Mouse (Mus musculus): ENCODE data around the gene Cped1. TPM values are rescaled to one million over a fixed set of nuclear protein-coding genes. Genes with fewer than 3 reads are reported as not detected.
A peak's percentile ranks its signal among the peaks of the same experiment; 100 is the strongest.

Gene Cped1
- polyA plus RNA-seq, 1 experiment, result 0.79 TPM

DNA sequence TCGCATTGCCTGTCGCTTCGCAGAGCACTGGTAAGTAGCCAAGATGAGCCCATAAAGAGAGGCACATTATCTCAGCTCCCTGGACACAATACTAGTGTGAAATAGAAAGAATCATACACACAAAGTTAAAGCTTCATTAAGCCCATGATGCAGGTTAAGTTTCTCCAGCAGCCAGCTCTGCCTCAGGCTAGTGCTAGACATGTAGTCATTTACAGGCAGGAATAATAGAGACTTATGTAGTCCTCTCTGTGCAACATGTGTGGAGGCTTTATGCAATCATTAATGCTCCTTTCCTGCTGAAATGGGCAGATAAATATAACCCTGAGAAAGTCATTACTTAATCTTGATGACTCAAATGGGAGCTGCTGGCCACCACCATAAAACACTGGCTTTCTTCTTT lies 216.2 kb downstream of the Cped1 start:
- H3ac ChIP-seq (ENCODE audit: control insufficient read depth, insufficient read length), result no peak overlapping the region
- TF ChIP-seq CEBPB (IDR thresholded peaks at IDR 0.05; ENCODE audit: insufficient read depth, poor library complexity, severe bottlenecking) (peak; percentile 51; the same call in 1 of the 2 replicates), MYOG (IDR thresholded peaks at IDR 0.05; ENCODE audit: control insufficient read depth in 1 of 3, insufficient read depth in 1 of 3, insufficient read length in 2 of 3, low read depth in 2 of 3) (no peak), SRF (IDR thresholded peaks at IDR 0.05; ENCODE audit: control insufficient read depth, insufficient read length, low read depth) (no peak)
- H3K36me3 ChIP-seq (ENCODE audit: control insufficient read depth, insufficient read depth), result no peaks in the 10 kb centered on the region
- H3K4me3 ChIP-seq, result no peak overlapping the region
- no peaks in the 10 kb centered on the region for H3K79me2 ChIP-seq (ENCODE audit: control insufficient read depth, insufficient read depth)
- peak overlapping the region; percentile 30 for H3K4me2 ChIP-seq (ENCODE audit: low read depth)
- no peaks in the 10 kb centered on the region for H3K27me3 ChIP-seq (ENCODE audit: control insufficient read depth, insufficient read depth, insufficient read length)

DNA sequence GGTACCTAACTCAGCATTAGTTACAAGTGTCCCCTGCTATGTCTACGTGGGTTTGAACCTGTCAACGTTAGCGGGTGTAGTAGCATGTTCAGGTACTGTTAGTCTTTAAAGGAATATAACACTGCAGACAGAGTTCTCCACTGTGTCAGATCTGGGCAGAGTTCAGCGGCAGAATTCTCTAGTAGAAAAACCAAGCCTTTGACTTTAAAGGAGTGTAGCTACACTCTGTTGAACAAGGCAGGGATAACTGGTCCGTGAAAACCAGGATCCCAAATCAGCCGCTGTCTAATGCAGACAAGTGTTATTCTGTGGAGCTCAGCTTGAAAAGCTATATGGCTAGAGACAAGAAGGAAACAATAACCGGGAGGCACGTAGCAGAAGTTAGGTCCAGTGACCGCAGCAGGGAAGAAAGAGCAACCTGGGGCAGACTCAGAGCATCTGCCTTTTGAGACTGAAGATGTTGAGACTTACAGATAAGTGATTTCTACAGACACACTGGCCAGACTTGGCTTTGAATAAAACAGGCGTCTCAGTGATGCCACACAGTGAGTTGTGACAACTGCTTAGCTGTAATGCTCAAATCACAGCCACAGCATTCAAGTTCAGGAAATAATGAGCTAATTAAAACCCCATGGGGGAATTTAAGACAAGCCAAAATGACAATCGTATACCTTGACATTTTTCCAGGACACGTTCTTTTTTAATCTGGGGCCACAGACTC lies 219.5 kb downstream of the Cped1 start:
- no peak overlapping the region for H3K4me2 ChIP-seq (ENCODE audit: low read depth)
- no peak for TF ChIP-seq USF1 (IDR thresholded peaks at IDR 0.05; ENCODE audit: low read depth)
- no peak for TF ChIP-seq REST (IDR thresholded peaks at IDR 0.05; ENCODE audit: insufficient read depth, insufficient read length)
- TF ChIP-seq POLR2A (IDR thresholded peaks at IDR 0.05; ENCODE audit: insufficient read length, low read depth), result no peak
- no peak for TF ChIP-seq POLR2AphosphoS2 (IDR thresholded peaks at IDR 0.05; ENCODE audit: insufficient read length, low read depth)
- no peak for TF ChIP-seq MAX (IDR thresholded peaks at IDR 0.05; ENCODE audit: low read depth)
- no peak for TF ChIP-seq TCF12 (IDR thresholded peaks at IDR 0.05; ENCODE audit: insufficient read depth, poor library complexity, severe bottlenecking)
- no peak for TF ChIP-seq CEBPB (IDR thresholded peaks at IDR 0.05; ENCODE audit: insufficient read depth, poor library complexity, severe bottlenecking)
- TF ChIP-seq TCF3 (IDR thresholded peaks at IDR 0.05; ENCODE audit: insufficient read length, low read depth), result no peak
- no peak for TF ChIP-seq E2F4 (IDR thresholded peaks at IDR 0.05; ENCODE audit: insufficient read depth)
- no peak for TF ChIP-seq MYOD1 (IDR thresholded peaks at IDR 0.05; ENCODE audit: control insufficient read depth in 1 of 3, insufficient read length in 2 of 3, low read depth in 2 of 3)
- no peak for TF ChIP-seq MYOG (IDR thresholded peaks at IDR 0.05; ENCODE audit: control insufficient read depth in 1 of 3, insufficient read depth in 1 of 3, insufficient read length in 2 of 3, low read depth in 2 of 3)
- TF ChIP-seq SRF (IDR thresholded peaks at IDR 0.05; ENCODE audit: control insufficient read depth, insufficient read length, low read depth), result no peak
- H3K79me2 ChIP-seq (ENCODE audit: control insufficient read depth, insufficient read depth), result no peaks in the 10 kb centered on the region
- no peaks in the 10 kb centered on the region for H3K27me3 ChIP-seq (ENCODE audit: control insufficient read depth, insufficient read depth, insufficient read length)
- no peak overlapping the region for H3K4me3 ChIP-seq
- no peak overlapping the region for H3ac ChIP-seq (ENCODE audit: control insufficient read depth, insufficient read length)
- H3K36me3 ChIP-seq (ENCODE audit: control insufficient read depth, insufficient read depth), result no peaks in the 10 kb centered on the region

DNA sequence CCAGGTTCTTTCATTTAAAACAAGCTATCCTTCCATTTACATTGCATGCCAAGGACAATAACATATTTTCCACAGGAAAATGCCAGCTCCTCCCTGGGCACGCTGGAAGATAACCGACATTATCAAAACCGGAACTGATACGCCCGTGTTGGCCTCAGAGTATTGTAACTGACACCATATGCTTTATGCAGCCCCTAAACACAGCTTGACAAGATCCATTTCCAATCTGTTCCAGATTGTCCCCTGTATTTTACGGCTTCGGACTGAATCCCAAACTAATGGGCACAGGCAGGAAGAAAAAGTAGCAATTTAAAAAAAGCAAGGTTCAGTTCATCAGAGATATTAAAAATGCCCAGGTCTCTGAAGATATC lies 220.0 kb downstream of the Cped1 start:
- no peaks in the 10 kb centered on the region for H3K27me3 ChIP-seq (ENCODE audit: control insufficient read depth, insufficient read depth, insufficient read length)
- no peak overlapping the region for H3ac ChIP-seq (ENCODE audit: control insufficient read depth, insufficient read length)
- H3K36me3 ChIP-seq (ENCODE audit: control insufficient read depth, insufficient read depth), result no peaks in the 10 kb centered on the region
- H3K4me3 ChIP-seq, result no peak overlapping the region
- no peaks in the 10 kb centered on the region for H3K79me2 ChIP-seq (ENCODE audit: control insufficient read depth, insufficient read depth)
- no peak overlapping the region for H3K4me2 ChIP-seq (ENCODE audit: low read depth)
- TF ChIP-seq TCF3 (IDR thresholded peaks at IDR 0.05; ENCODE audit: insufficient read length, low read depth), result no peak
- no peak for TF ChIP-seq POLR2AphosphoS2 (IDR thresholded peaks at IDR 0.05; ENCODE audit: insufficient read length, low read depth)
- no peak for TF ChIP-seq REST (IDR thresholded peaks at IDR 0.05; ENCODE audit: insufficient read depth, insufficient read length)
- no peak for TF ChIP-seq CEBPB (IDR thresholded peaks at IDR 0.05; ENCODE audit: insufficient read depth, poor library complexity, severe bottlenecking)

DNA sequence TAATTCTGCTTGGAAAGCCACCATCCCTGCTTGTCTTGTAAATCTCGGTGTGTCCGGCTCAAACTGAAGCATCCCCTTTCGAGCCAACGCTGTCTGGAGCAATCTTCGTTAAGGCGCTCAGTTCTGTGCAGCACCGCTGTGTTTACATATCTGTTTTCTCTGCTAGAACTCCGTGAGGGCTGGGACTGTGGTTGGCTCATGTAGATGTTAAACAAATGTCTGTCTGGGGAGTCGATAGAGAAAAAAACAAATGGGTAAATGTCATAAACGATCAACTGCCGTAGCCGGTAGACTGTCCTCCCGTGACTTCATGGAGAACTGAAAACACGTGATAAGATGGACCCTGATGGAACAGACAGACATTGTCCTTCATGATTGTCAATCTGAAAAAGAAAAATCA lies 220.5 kb downstream of the Cped1 start:
- Histone ChIP-seq H3K36me3 (ENCODE audit: control insufficient read depth, insufficient read depth) (no peaks in the 10 kb centered on the region), H3K4me3 (no peak overlapping the region), H3K79me2 (ENCODE audit: control insufficient read depth, insufficient read depth) (no peaks in the 10 kb centered on the region), H3ac (ENCODE audit: control insufficient read depth, insufficient read length) (no peak overlapping the region), H3K27me3 (ENCODE audit: control insufficient read depth, insufficient read depth, insufficient read length) (no peaks in the 10 kb centered on the region), H3K4me2 (ENCODE audit: low read depth) (no peak overlapping the region)
- TF ChIP-seq TCF12 (IDR thresholded peaks at IDR 0.05; ENCODE audit: insufficient read depth, poor library complexity, severe bottlenecking) (no peak), MYOD1 (IDR thresholded peaks at IDR 0.05; ENCODE audit: control insufficient read depth in 1 of 3, insufficient read length in 2 of 3, low read depth in 2 of 3) (no peak), POLR2A (IDR thresholded peaks at IDR 0.05; ENCODE audit: insufficient read length, low read depth) (no peak), CEBPB (IDR thresholded peaks at IDR 0.05; ENCODE audit: insufficient read depth, poor library complexity, severe bottlenecking) (no peak), SRF (IDR thresholded peaks at IDR 0.05; ENCODE audit: control insufficient read depth, insufficient read length, low read depth) (no peak), POLR2AphosphoS2 (IDR thresholded peaks at IDR 0.05; ENCODE audit: insufficient read length, low read depth) (no peak), MAX (IDR thresholded peaks at IDR 0.05; ENCODE audit: low read depth) (no peak), MYOG (IDR thresholded peaks at IDR 0.05; ENCODE audit: control insufficient read depth in 1 of 3, insufficient read depth in 1 of 3, insufficient read length in 2 of 3, low read depth in 2 of 3) (no peak), REST (IDR thresholded peaks at IDR 0.05; ENCODE audit: insufficient read depth, insufficient read length) (no peak), TCF3 (IDR thresholded peaks at IDR 0.05; ENCODE audit: insufficient read length, low read depth) (no peak), USF1 (IDR thresholded peaks at IDR 0.05; ENCODE audit: low read depth) (no peak), E2F4 (IDR thresholded peaks at IDR 0.05; ENCODE audit: insufficient read depth) (no peak)

DNA sequence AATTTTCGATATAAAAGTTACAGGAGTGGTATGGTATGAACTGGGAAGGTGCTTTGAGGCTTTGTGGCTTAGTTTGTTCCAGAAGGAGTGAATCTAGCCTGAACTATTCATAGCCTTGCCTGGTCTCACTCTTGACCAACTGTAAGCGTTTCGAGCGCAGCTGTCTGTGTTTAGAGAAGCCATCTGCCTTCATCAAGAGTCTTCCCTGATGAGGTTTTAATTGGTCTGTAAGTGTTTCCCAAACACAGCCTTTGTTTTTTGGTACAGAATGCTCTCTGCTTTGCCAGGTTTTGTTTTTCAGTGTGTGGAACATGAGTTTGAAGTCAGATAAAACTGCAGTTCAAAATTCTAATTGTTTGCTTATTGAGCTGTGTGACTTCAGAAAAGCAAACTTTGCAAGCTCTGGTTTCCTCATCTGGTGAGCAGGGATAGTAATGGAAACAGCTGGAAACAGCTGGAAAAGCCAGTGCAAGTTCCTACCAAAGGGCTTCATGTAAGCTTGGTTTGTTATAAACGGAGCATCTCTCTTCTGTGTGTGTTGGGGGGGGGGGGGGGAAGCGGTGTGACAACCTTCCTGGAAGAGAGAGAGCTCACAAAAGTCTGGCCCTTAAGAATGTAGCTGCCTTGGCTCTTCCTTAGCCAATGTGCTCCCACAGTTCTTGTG lies 221.0 kb downstream of the Cped1 start:
- no peak overlapping the region for H3K4me3 ChIP-seq
- TF ChIP-seq MYOG (IDR thresholded peaks at IDR 0.05; ENCODE audit: control insufficient read depth in 1 of 3, insufficient read depth in 1 of 3, insufficient read length in 2 of 3, low read depth in 2 of 3) (peak in 2 of 3 experiments; percentile 9 to 34), USF1 (IDR thresholded peaks at IDR 0.05; ENCODE audit: low read depth) (no peak), TCF3 (IDR thresholded peaks at IDR 0.05; ENCODE audit: insufficient read length, low read depth) (no peak), CEBPB (IDR thresholded peaks at IDR 0.05; ENCODE audit: insufficient read depth, poor library complexity, severe bottlenecking) (no peak), TCF12 (IDR thresholded peaks at IDR 0.05; ENCODE audit: insufficient read depth, poor library complexity, severe bottlenecking) (no peak), POLR2AphosphoS2 (IDR thresholded peaks at IDR 0.05; ENCODE audit: insufficient read length, low read depth) (no peak), REST (IDR thresholded peaks at IDR 0.05; ENCODE audit: insufficient read depth, insufficient read length) (no peak), MYOD1 (IDR thresholded peaks at IDR 0.05; ENCODE audit: control insufficient read depth in 1 of 3, insufficient read length in 2 of 3, low read depth in 2 of 3) (peak in 1 of 3 experiments; percentile 44), E2F4 (IDR thresholded peaks at IDR 0.05; ENCODE audit: insufficient read depth) (no peak)
- no peak overlapping the region for H3ac ChIP-seq (ENCODE audit: control insufficient read depth, insufficient read length)
- no peaks in the 10 kb centered on the region for H3K79me2 ChIP-seq (ENCODE audit: control insufficient read depth, insufficient read depth)
- no peaks in the 10 kb centered on the region for H3K27me3 ChIP-seq (ENCODE audit: control insufficient read depth, insufficient read depth, insufficient read length)
- H3K4me2 ChIP-seq (ENCODE audit: low read depth), result no peak overlapping the region
- H3K36me3 ChIP-seq (ENCODE audit: control insufficient read depth, insufficient read depth), result no peaks in the 10 kb centered on the region
